Mouse (Mus musculus): Measurements from ENCODE around the gene 4930404N11Rik.

The 4930404N11Rik gene

DNA sequence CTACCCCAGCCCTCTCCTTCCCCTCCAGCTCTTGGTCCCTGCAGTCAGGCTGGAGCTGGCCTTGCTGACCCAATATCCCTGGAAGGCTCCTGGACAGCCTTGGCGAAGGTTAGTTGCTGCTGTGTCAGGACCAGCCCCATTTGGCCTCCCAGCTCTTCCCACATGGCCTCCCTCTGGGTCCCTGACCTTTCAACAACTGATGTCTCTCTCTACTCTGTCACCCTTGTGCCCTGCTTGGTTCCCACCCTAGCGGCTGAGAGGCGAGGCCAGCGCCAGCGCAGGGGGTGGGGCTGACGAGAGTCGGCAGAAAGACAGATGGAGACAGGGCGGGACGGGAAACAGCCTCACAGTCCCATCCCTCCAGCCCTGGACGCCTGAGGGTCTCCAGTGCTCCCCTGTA is 37.2 kb downstream of the 4930404N11Rik start, which contains the start of gene Tbxa2r:
Gene Tbxa2r (plus strand): TSS at position 346 of the 400 bp plus-strand sequence.
- DNase-seq (ENCODE audit: low read depth, low spot score): no peak

DNA sequence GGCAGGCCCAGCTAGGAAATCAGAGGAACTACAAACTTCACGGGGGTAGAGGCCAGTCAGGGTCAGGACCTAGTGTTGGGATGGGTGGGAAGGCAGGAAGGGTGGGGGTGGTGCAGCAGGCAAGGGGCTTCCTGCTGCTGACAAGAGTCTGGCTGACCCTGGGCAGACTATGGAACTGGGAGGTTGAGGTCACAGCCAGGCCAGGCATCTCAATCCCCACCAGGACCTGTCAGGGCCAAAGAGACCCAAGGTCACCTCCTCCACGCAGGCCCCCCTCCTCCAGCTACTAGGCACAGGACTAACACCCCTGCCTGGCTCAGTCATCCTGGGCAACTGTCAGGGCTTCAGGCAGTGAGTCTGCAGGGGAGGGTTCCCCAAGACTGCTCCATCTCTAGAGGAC is 37.7 kb downstream of the 4930404N11Rik start:
- DNase-seq (ENCODE audit: low read depth, low spot score): no peak

DNA sequence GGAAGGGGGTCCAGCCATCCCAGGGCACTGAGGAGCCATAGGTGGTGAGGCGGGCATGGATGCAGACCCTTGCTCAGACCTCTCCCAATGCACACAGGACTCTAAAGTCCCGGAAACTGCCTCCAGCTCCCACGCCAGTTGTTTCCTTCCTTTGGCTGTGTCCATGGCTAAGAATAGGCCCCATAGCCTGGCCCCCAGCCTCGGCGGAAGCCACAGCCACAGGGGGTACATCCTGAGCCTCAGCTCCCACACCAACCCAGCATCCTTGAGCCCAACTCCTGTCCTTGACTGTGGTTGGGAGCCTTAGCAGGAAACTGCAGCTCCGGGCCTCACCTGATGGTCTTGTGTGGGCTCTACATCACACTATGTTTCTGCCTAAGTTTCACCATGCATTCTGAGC is 38.8 kb downstream of the 4930404N11Rik start:
- DNase-seq (ENCODE audit: low read depth, low spot score): no peak

DNA sequence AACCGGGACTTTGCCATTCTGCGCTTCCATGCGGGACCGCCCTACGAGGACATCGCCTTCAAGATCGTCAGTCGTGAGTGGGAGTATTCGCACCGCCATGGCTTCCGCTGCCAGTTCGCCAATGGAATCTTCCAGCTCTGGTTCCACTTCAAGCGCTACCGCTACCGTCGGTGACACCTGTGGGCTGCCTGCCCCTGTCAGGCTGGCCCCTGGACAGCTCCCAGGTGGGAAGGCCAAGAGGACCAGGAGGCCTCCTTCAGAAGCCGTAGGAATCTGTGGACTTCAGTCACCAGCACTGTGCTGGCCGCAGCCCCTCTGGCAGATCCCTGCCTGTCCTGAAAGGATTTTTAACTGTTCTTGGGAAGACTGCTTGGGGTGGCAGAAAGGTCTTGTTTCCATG is 39.8 kb downstream of the 4930404N11Rik start:
- DNase-seq (ENCODE audit: low read depth, low spot score): no peak

DNA sequence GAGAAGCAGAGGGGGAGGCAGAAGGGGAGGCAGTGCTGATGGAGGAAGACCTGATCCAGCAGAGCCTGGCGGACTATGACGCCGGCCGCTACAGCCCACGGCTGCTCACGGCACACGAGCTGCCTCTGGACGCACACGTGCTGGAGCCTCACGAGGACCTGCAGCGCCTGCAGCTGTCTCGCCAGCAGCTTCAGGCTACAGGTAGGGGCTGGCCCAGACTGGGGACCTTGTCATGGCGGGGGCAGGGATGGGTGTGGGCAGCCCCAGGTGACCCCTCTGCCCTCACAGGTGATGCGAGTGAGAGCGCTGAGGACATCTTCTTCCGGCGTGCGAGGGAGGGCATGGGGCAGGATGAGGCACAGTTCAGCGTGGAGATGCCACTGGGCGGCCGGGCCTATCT is 40.4 kb downstream of the 4930404N11Rik start:
- DNase-seq (ENCODE audit: low read depth, low spot score): no peak

DNA sequence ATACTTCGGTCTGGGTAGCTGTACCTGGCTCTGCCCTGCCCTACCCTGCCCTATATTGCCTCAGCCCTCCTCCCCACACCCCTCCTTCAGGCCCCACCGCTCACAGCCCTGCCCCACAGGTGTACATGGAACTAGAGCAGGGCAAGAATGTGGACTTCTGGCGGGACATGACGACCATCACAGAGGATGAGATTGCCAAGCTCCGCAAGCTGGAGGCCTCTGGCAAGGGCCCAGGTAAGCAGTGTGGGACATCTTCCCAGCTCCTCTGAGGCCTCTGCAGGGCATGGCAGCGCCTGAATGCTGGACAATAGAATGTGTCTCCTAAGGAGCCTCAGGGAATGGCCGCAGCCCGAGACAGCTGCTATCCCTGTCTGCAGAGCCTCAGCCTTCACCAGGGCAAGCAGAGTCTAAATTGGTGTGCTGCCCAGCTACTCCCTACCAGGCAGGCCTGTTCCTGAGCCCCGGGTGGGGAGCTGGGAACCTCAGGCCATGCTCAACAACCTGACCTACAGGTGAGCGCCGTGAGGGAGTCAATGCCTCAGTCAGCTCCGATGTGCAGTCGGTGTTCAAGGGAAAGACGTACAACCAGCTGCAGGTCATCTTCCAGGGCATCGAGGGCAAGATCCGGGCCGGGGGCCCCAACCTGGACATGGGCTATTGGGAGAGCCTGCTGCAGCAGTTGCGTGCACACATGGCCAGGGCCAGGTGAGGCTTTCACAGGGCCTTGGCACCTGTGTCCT is 41.7 kb downstream of the 4930404N11Rik start:
- DNase-seq (ENCODE audit: low read depth, low spot score): no peak

DNA sequence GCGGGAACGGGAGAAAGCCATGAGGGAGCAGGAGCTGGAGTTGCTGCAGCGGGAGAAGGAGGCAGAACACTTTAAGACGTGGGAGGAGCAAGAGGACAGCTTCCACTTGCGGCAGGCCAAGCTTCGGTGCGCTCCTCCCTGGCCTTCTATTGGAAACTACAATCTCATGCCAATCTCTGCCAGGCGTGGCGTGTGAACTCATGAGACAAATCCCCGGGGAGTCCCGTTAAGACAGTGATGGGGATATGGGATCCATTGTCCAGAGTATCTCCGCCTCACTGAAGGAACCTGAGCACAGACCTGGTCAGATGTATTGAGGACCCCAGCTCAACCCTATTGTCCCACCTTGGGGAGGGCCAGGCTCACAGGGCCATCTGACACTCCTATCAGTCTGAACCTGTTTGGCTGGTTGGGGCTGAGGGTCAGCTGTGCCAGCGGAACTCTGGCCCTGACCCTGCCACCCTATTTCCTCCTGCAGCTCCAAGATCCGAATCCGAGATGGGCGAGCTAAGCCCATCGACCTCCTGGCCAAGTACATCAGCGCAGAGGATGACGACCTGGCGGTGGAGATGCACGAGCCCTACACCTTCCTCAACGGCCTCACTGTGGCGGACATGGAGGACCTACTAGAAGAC is 42.4 kb downstream of the 4930404N11Rik start:
- no peak for DNase-seq (ENCODE audit: low read depth, low spot score)

DNA sequence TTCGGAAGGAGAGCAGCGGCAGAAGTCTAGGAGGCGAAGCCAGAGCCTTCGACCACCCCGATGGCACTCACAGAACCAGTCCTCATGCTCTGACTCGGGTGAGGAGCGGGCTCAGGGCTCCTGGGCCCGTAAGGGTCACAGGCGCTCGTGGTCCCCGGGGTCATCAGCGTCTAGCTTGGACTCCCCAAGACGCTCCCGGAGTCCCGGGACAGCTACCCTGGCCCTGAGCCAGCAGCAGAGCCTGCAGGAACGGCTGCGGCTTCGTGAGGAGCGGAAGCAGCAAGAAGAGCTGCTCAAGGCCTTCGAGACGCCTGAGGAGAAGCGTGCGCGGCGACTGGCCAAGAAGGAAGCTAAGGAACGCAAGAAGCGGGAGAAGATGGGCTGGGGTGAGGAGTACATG is 43.2 kb downstream of the 4930404N11Rik start:
- no peak for DNase-seq (ENCODE audit: low read depth, low spot score)

DNA sequence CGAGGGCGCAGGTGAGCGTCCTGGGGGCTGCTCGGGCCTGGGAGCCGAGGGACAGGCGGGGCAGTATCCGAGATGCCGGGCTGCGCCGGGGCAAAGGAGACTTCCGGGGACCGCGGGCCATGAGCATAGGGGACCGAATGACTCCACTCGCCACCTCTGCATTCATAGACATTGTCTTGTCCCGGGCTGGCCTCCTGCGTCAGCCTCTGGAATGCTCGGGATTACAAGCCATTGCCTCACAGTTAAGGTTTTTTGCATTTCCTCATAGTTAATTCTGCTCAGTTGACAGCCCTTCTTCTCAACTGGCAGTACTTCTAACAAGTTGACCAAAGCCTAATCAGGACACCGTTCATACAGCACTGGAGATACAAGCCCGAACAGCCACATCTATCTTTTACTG is 44.2 kb downstream of the 4930404N11Rik start:
- no peak for DNase-seq (ENCODE audit: low read depth, low spot score)

DNA sequence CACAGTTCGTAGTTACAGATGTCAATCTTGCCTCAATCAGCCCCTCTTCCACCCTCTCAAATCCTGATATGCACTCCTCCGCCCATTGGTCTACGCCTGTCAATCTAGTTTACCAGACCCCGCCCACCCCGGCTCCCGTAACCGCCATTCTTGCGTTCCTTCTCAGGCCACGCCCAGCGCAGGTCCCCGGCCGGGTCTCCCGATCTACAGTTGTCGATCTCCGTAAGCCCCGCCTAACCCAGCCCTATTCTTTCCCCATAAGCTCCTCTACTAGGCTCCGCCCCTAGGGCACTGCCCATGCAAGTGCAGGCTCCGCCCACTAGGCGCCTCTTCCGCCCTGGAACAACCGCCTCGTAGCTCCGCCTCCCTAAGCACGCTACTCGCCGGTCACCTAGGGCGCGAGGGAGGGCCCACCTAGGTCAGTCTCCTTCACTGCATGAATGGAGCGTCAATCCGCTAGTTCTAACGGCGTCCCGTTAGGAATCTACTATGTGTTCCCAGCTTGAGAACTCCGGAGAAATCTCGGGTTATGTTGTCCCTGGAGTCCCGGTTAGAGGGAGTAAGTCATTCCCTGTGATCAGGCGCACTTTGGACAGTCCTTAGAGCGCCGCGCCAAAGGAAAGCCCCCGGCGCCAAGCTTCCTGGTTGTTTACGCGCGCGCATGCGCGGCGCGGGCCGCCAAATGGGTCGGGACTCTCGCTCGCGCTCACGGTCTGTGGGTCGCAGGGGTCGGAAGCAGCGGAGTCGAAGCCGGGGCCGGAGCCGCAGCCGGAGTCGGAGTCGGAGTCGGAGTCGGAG is 44.9 kb downstream of the 4930404N11Rik start, which contains the start of gene Cactin:
Gene Cactin (plus strand): TSS at position 554 of the 798 bp plus-strand sequence.
- peak; percentile 100 for DNase-seq (ENCODE audit: low read depth, low spot score)

DNA sequence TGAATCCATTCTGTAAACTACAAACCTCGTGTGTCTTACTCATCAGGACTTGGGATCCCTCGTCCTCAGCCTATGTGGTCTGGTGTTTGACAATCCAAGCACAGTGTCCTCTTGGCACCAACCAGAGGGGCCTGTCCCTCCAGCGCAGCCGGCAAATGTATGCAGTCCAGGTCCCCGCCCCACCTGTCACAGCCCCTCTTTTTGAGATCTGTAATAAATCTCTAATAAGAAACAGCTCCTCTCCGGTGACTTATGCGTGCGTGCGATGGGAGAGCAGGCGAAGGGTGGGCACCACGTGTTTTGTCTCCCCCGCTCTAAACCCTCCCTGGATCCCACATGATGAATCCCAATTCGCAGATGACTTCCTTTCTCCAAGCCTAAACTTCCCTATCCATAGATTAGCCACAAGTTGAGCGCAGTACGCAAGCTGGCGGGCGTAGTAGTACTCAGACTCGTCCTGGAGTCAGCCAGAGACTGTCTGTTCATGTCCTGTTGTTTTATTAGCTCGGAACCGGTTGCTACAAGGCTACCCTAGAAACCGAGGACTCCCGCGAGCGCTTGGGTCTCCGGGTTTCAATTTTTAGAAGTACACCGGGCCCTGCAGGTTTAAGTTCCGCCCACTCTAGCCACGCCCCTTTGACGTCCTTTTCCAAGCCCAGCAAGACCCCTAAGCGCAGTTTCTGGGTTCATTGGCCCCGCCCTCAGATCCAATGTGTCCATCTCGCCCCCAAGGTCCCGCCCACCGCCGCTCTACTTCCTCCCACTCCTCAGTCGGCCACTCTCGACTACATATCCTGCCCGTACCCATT is 45.7 kb downstream of the 4930404N11Rik start:
- peak; percentile 98 for DNase-seq (ENCODE audit: low read depth, low spot score)

DNA sequence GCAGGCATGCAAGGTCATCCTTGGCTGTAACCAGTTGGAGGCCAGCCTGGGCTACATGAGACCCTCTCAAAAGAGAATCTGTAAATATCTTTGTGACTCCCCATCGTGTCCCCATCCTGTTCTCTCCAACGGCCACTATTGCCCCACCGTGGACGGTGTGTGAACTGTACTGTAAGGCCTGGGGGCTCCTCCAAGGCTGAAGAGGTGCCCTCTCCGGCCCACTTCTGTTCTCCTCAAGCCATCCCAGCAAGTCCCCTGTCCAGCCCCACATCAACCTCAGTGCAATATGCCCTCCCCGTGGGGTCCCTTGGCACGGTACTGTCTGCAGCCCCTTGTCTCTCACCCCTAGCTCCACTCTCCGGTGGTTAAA is 46.3 kb downstream of the 4930404N11Rik start:
- DNase-seq (ENCODE audit: low read depth, low spot score): no peak

DNA sequence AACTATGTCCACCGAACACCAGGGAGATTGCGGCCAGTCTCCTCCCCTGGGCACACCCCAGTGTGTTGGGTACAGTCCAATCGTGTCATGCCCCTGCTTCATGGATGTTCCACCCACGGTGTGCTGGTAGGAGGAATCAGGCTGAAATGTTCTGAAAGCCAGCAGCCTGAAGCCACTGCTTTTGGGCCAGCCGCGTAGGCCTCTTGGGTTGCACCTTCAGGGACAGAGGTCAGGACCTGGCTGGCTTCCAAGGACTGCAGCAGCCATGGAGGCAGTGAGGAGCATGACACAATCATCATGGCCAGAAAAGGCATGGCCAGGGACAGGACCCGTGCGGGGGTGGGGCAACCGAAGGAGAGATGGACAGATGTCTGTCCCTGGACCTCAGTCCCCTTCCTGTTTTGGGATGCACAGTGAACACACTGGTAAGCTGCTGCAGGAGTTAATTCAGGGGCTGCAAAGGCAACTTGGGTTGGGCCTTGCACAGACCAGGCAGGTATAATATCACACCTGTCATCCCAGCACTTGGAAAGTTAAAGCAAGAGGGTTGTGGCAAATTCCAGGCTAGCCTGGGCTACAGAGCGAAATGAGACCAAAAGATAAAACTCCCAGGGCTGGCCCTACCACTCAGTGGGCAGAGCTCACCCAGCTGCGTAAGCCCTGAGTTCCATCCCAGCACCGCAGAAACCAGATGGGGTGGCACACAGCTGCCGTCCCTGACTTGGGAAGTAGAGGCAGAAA is 46.9 kb downstream of the 4930404N11Rik start:
- DNase-seq (ENCODE audit: low read depth, low spot score): no peak

DNA sequence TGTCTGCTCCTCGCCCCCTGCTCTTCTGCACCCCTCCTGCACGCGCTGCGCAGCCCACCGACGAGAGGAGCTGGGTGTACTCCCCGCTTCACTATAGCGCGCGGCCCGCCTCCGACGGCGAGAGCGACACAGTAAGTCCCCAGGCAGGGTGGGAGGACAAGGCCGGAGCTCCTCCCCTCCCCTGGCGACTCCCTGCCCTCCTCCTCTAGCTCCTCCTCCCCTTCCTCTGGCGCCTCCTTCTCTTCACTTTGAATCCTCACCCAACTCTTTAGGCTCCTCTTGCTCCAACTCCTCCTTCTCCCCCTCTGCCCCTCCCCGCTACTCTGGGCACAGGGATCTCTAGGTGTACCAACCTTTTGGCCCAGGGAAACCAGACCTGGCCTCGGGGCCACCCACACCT is 48.3 kb downstream of the 4930404N11Rik start:
- DNase-seq (ENCODE audit: low read depth, low spot score): no peak

DNA sequence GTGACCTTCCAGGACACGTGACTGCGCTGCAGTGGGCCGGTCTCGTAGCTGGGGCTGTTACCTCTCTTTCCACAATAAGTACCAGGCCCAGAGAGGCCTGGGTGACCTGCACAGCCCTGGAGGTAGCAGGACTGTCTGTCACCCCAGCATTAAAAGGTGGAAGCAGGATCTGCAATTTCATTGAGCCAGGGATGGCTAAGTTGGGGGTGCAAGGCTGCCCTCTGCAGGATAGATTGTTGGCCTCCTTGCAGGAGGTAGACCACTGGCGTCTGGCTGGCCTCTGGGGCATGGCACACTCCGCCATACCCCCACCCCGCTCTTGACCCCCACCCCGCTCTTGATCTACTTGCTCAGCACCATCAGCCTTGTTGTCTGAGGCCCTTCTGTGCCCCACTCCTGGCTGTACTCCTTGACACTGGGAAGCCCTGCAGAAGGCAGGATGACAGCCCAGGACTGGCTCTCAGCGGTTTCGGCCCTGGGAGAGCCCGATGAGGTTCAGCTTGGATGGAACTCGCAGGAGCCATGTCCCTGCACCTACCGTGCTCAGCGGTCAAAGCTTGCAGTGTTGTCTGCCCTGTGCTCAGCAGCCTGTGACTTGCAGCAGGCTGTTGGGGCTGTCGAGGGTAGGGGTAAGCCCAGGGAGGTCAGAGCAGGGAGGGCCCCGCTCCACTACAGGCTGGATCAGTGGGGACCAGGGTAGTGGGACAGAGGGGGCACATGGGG is 49.1 kb downstream of the 4930404N11Rik start:
- no peak for DNase-seq (ENCODE audit: low read depth, low spot score)

DNA sequence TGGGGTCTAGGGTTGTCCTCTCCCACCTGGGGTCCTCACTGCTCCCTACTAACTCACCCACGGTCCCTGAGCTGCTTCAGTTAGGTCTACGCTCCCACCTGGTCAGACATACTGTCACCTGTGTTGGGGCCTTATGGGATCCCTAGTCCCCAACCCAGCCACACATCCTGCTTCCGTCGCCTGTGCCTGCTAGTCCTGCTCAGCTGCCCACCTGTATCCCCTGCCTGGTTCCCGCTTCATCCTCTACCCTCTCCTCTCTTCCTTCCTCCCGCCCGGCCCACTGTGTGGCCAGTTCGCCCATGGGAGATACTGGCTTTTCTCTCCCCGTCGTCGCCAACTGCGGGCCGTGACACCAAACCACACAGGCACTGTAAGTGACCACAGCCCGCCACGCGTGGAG is 50.0 kb downstream of the 4930404N11Rik start:
- DNase-seq (ENCODE audit: low read depth, low spot score): no peak

DNA sequence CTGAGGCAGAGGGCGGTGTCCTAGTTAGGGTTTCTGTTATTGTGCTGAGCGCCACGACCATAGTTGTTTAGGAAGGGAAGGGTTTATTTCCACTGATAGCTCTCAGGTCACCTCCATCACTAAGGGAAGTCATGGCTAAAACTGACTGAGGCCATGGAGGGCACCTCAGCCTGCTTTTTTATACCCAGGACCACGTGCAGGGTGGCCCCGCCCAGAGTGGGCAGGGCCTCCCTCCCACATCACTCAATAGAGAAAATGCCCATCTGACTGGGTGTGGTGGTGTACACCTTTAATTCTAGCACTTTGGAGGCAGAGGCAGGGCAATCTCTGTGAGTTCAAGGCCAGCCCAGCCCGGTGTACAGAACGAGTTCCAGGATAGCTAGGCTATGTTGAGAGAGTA is 51.4 kb downstream of the 4930404N11Rik start:
- DNase-seq (ENCODE audit: low read depth, low spot score): no peak

DNA sequence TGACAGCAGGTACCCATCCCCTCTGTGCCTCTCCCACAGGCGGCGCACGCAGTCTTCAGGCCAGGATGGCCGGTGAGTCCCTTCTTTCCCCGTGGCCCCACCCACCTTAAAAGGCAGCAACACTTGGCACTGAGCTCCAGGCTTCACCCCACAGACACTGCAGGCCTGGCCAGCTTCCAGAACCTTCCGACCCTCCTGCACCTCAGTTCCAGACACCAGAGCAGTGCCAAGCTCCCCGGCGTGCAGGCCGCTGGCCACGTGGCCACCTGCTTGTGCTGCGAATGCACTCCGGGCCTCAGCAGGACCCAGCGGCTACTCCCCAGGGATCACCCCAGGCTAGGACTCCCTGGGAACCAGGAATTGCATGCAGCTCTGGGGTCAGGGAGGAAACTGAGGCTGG is 52.0 kb downstream of the 4930404N11Rik start:
- DNase-seq (ENCODE audit: low read depth, low spot score): no peak

Data from forelimb bud, embryonic 11.5 days (tissue).